Mouse (Mus musculus) brain, embryonic 14.5 days (tissue): Measurements from ENCODE around the gene Srsf10.

Experiments
- CTCF ChIP-seq: fragments of 200-500 bp; IDR thresholded peaks from 2 replicates; pipeline ENCODE4 v1.5.1; 2012; ENCODE audit warnings: inconsistent platforms, mild to moderate bottlenecking, moderate library complexity, borderline replicate concordance; ENCODE audit not compliant: insufficient read depth, insufficient read length; ENCODE audit errors: extremely low read depth
- POLR2A ChIP-seq: fragments of 200-500 bp; IDR thresholded peaks from 2 replicates; pipeline ENCODE4 v1.6.1; 2012; ENCODE audit warnings: mild to moderate bottlenecking, inconsistent platforms, borderline replicate concordance; ENCODE audit not compliant: poor library complexity, insufficient read depth, insufficient read length, severe bottlenecking; ENCODE audit errors: extremely low read depth

GRCm38 (mm10) chr4:135885676-135886075 is 30.1 kb downstream of the Srsf10 start:
- TF ChIP-seq CTCF (no peak), POLR2A (no peak)
